ENCODE assay signal across 9 mouse cellular contexts in the genomic region with DNA sequence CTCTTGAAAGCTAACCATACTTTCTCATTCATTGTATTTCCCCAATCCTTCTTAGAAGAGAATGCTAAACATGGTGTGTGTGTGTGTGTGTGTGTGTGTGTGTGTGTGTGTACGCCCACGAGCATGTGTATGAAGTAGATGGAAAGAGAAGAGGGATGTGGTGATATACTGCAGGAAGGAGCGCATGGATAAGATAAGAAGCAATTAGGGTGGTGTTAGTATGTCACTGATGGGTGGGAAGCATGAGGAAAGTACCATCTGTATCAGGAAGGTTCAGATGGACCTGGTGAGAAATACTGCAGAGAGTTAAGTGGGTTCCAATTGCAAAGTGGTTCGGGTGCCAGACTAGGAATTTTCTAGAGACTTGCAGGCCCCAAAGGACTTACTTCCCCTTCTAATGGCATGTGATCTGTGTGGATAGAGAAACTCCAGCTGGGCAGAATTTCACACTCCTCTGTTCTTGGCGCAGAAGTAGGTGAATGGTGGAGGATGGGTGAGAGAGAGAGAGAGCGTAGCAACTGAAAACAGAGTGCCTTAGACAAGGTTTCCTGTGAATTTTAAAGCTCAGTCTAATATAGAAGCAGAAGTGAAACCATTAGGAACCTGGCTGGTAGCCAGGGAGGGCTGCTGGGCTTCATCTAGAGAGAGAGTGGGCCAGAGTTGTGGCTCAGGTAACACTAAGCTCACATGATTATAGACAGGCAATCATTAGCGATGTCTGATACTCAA.
DNase-seq lines count a peak whose midpoint lies in the region; ATAC-seq lines count a peak whose summit lies in the region.
"Had no signal": no experiment of that assay in that cellular context is flagged by ENCODE, and none has a peak within 500 bp of the region (broad histone marks: within the 10 kb centered on the region; RNA-seq: fewer than 3 reads in every experiment).

No protein-coding gene starts in this region.

- peaks cover 3% of the 10 kb centered on the region; the same call in 1 of the 2 replicates for H3K4me1 ChIP-seq in forebrain, embryonic 14.5 days (ENCODE audit: control insufficient read depth, insufficient read depth, low read length)
- no peaks in the 10 kb centered on the region; the same call in 1 of the 2 replicates for H3K4me1 ChIP-seq in forebrain, embryonic 13.5 days
- H3K4me1 ChIP-seq in forebrain, embryonic 15.5 days = no peaks in the 10 kb centered on the region; the same call in 1 of the 2 replicates
- H3K4me1 ChIP-seq in midbrain, embryonic 11.5 days (ENCODE audit: control insufficient read depth, insufficient read depth, low read length) = no peaks in the 10 kb centered on the region
- H3K4me1 ChIP-seq: neural tube, embryonic 13.5 days had no signal

- DNase-seq in forebrain, embryonic 14.5 days (ENCODE audit: low spot score) = peak; percentile 30
- DNase-seq in NIH3T3 (ENCODE audit: low read depth) = peak; percentile 2
- peak; percentile 7 to 11 for DNase-seq in layer of hippocampus, postnatal 10 days (ENCODE audit: low spot score in 2 of 2)
- no peak for DNase-seq in kidney, adult 18-20 months
- no peak for DNase-seq in midbrain, embryonic 11.5 days (ENCODE audit: low spot score, missing footprints)

- ATAC-seq in forebrain, embryonic 14.5 days = no peak
- no peak for ATAC-seq in forebrain, embryonic 13.5 days
- ATAC-seq in megakaryocyte, adult 5-6 weeks (ENCODE audit: poor library complexity, severe bottlenecking) = peak; percentile 57
- ATAC-seq in forebrain, embryonic 15.5 days (replicated peaks) = no peak
- no peak for ATAC-seq in midbrain, embryonic 11.5 days (ENCODE audit: low FRiP score)

- H3K9ac ChIP-seq in forebrain, embryonic 14.5 days (ENCODE audit: low read length) = no peak overlapping the region
- H3K9ac ChIP-seq in forebrain, embryonic 13.5 days = no peak overlapping the region
- H3K9ac ChIP-seq in forebrain, embryonic 15.5 days (replicated peaks) = no peak overlapping the region
- no peak overlapping the region for H3K9ac ChIP-seq in midbrain, embryonic 11.5 days (ENCODE audit: low read length)
- H3K9ac ChIP-seq: neural tube, embryonic 13.5 days had no signal

- H3K36me3 ChIP-seq in forebrain, embryonic 14.5 days (ENCODE audit: control insufficient read depth, insufficient read depth, low read length) = no peaks in the 10 kb centered on the region
- no peaks in the 10 kb centered on the region for H3K36me3 ChIP-seq in forebrain, embryonic 13.5 days (ENCODE audit: poor library complexity, severe bottlenecking)
- H3K36me3 ChIP-seq in forebrain, embryonic 15.5 days = no peaks in the 10 kb centered on the region
- H3K36me3 ChIP-seq in midbrain, embryonic 11.5 days (ENCODE audit: control insufficient read depth, insufficient read depth, low read length) = no peaks in the 10 kb centered on the region
- H3K36me3 ChIP-seq: neural tube, embryonic 13.5 days had no signal

- no peaks in the 10 kb centered on the region for H3K27me3 ChIP-seq in forebrain, embryonic 14.5 days (replicated peaks; ENCODE audit: control insufficient read depth, insufficient read depth, low read length)
- no peaks in the 10 kb centered on the region for H3K27me3 ChIP-seq in forebrain, embryonic 13.5 days
- H3K27me3 ChIP-seq in forebrain, embryonic 15.5 days = no peaks in the 10 kb centered on the region
- no peaks in the 10 kb centered on the region for H3K27me3 ChIP-seq in midbrain, embryonic 11.5 days (ENCODE audit: control insufficient read depth, insufficient read depth, low read length)
- H3K27me3 ChIP-seq: neural tube, embryonic 13.5 days had no signal

- H3K9me3 ChIP-seq in forebrain, embryonic 14.5 days (replicated peaks; ENCODE audit: control insufficient read depth, low read length) = no peaks in the 10 kb centered on the region
- no peaks in the 10 kb centered on the region for H3K9me3 ChIP-seq in forebrain, embryonic 13.5 days (replicated peaks)
- H3K9me3 ChIP-seq in forebrain, embryonic 15.5 days = no peaks in the 10 kb centered on the region
- no peaks in the 10 kb centered on the region for H3K9me3 ChIP-seq in midbrain, embryonic 11.5 days (ENCODE audit: control insufficient read depth, low read length)
- H3K9me3 ChIP-seq: neural tube, embryonic 13.5 days had no signal

- no peak overlapping the region for H3K27ac ChIP-seq in forebrain, embryonic 14.5 days (ENCODE audit: low read depth, low read length)
- H3K27ac ChIP-seq in forebrain, embryonic 13.5 days = no peak overlapping the region
- no peak overlapping the region for H3K27ac ChIP-seq in forebrain, embryonic 15.5 days (replicated peaks)
- no peak overlapping the region for H3K27ac ChIP-seq in midbrain, embryonic 11.5 days (ENCODE audit: low read depth, low read length)
- H3K27ac ChIP-seq: neural tube, embryonic 13.5 days had no signal

- H3K4me2 ChIP-seq in forebrain, embryonic 14.5 days (ENCODE audit: low read length) = no peak overlapping the region
- no peak overlapping the region for H3K4me2 ChIP-seq in forebrain, embryonic 13.5 days
- no peak overlapping the region for H3K4me2 ChIP-seq in forebrain, embryonic 15.5 days (replicated peaks)
- no peak overlapping the region for H3K4me2 ChIP-seq in midbrain, embryonic 11.5 days
- H3K4me2 ChIP-seq: neural tube, embryonic 13.5 days had no signal

- WGBS in forebrain, embryonic 14.5 days = 79% methylated on average over 7 of the region's 7 CpGs
- WGBS in forebrain, embryonic 13.5 days = 87% methylated on average over 7 of the region's 7 CpGs
- 76% methylated on average over 7 of the region's 7 CpGs for WGBS in forebrain, embryonic 15.5 days
- 90% methylated on average over 7 of the region's 7 CpGs for WGBS in midbrain, embryonic 11.5 days

- no peak overlapping the region for H3K4me3 ChIP-seq in forebrain, embryonic 14.5 days (ENCODE audit: low read depth, low read length)
- no peak overlapping the region for H3K4me3 ChIP-seq in forebrain, embryonic 13.5 days
- no peak overlapping the region for H3K4me3 ChIP-seq in forebrain, embryonic 15.5 days
- H3K4me3 ChIP-seq in midbrain, embryonic 11.5 days (ENCODE audit: low read depth, low read length) = no peak overlapping the region
- H3K4me3 ChIP-seq: neural tube, embryonic 13.5 days had no signal

Comparison
In these comparisons a context has a peak if more than half of its experiments do, and no peak if none do; other contexts are left out.
1. DNase-seq: peak in forebrain, embryonic 14.5 days (single experiment), NIH3T3 (single experiment) and layer of hippocampus, postnatal 10 days (2 of 2); none in kidney, adult 18-20 months (single experiment) and midbrain, embryonic 11.5 days (single experiment).